Mouse (Mus musculus) stomach, embryonic 14.5 days (tissue): Measurements from ENCODE around the gene Fbxl12. TPM values are rescaled to one million over a fixed set of nuclear protein-coding genes. Genes with fewer than 3 reads are reported as not detected.

ENCODE experiments used
- ATAC-seq: fragments of 200-750 bp; cut with Nextera tagmentation; 2 replicates; pipeline ENCODE4 v1.8.0; 2017; ENCODE audit warnings: low read depth, moderate TSS enrichment; ENCODE audit not compliant: insufficient number of reproducible peaks, insufficient read depth, low FRiP score
- H3K27ac ChIP-seq: fragments of 300-500 bp; sonication (generic); 2 replicates; pipeline ENCODE4 v1.5.1; 2014; ENCODE audit warnings: mild to moderate bottlenecking, low read length, moderate library complexity, mixed read lengths
- H3K27me3 ChIP-seq: fragments of 300-500 bp; sonication (generic); 2 replicates; pipeline ENCODE4 v1.6.1; 2014; ENCODE audit warnings: low read length, control low read depth, mixed read lengths; ENCODE audit not compliant: control insufficient read depth, insufficient read depth
- H3K36me3 ChIP-seq: fragments of 300-500 bp; sonication (generic); 2 replicates; pipeline ENCODE4 v1.6.1; 2014; ENCODE audit warnings: mild to moderate bottlenecking, control low read depth, low read length, moderate library complexity, mixed read lengths; ENCODE audit not compliant: control insufficient read depth, insufficient read depth
- H3K4me1 ChIP-seq: fragments of 300-500 bp; sonication (generic); 2 replicates; pipeline ENCODE4 v1.6.1; 2014; ENCODE audit warnings: low read length, control low read depth, mixed read lengths; ENCODE audit not compliant: control insufficient read depth, insufficient read depth
- H3K4me2 ChIP-seq: fragments of 300-500 bp; sonication (generic); replicated peaks from 2 replicates; pipeline ENCODE4 v1.6.1; 2014; ENCODE audit warnings: low read depth, low read length, control low read depth
- H3K4me3 ChIP-seq: fragments of 300-500 bp; sonication (generic); 2 replicates; pipeline ENCODE4 v1.5.1; 2014; ENCODE audit warnings: low read depth, low read length, control low read depth
- H3K9ac ChIP-seq: fragments of 300-500 bp; sonication (generic); replicated peaks from 2 replicates; pipeline ENCODE4 v1.6.1; 2014; ENCODE audit warnings: low read depth, mild to moderate bottlenecking, control low read depth, low read length, moderate library complexity, mixed read lengths
- H3K9me3 ChIP-seq: fragments of 300-500 bp; sonication (generic); 2 replicates; pipeline ENCODE4 v1.6.1; 2016; ENCODE audit warnings: low read depth, low read length, control low read depth; ENCODE audit not compliant: control insufficient read depth
- WGBS: fragments of 180-500 bp; shearing (Covaris S2); extraction: QIAGEN DNeasy Blood & Tissue Kit; methylation state at CpG from one replicate; pipeline ENCODE4 v1.1.7; 2014; 5-methylcytosine and 5-hydroxymethylcytosine counted together
- polyA plus RNA-seq: library from polyadenylated mRNA; unstranded; fragments of >200 nt; fragmentation: Nextera tagmentation; extraction: Ambion mirVana; gene quantifications from 2 replicates; pipeline ENCODE4 v1.2.1, GENCODE M21; 2014

The Fbxl12 gene
- polyA plus RNA-seq, 1 experiment from 2014 or later, result 13.5 TPM

- ATAC-seq, result no peak
- H3K9ac ChIP-seq, result peak overlapping the region; percentile 77; the same call in 1 of the 2 replicates
- H3K4me1 ChIP-seq, result peaks cover 4% of the 10 kb centered on the region; the same call in 1 of the 2 replicates
- H3K36me3 ChIP-seq, result peaks cover 15% of the 10 kb centered on the region; the same call in 1 of the 2 replicates
- H3K9me3 ChIP-seq, result no peaks in the 10 kb centered on the region
- peak overlapping the region; percentile 90 for H3K4me3 ChIP-seq
- 8% methylated on average over 13 of the region's 13 CpGs for WGBS
- no peaks in the 10 kb centered on the region for H3K27me3 ChIP-seq
- peak overlapping the region; percentile 100 for H3K4me2 ChIP-seq
- peak overlapping the region; percentile 96; the same call in 1 of the 2 replicates for H3K27ac ChIP-seq
Measured at GRCm38 (mm10) chr9:20643781-20644180, 786 bp downstream of the Fbxl12 start.

DNA sequence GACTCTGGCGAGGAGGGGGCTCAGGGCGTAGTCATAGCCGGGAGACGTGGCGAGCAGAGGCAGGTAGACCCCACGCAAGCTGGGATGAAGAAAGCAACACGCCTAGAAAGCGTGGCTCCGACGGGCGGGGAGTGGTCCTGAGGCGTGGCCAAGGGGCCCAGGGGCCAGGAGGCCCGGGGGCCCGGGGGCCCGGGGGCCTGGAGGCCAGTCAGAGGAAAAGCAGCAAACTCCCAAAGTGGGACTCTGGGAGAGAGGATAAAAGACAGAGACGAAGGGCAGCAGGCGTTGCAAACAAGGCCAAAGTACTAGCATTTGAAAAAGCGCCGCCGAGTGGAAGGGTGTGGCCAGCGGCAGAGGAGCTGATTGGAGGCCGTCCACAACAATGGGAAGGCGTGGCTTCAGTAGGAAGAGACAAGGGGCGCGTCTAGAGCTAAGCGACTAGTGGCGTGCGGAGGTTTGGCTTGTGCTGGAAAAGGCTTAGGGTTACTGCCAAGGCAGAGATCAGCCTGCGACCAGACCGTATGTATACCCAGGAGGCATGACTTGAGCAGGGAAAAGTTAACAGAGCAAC, 1.6 kb downstream of the Fbxl12 start:
- H3K27ac ChIP-seq, result peak overlapping the region; percentile 96
- no peaks in the 10 kb centered on the region for H3K27me3 ChIP-seq
- no peaks in the 10 kb centered on the region for H3K9me3 ChIP-seq
- under 1% methylated on average over 30 of the region's 30 CpGs for WGBS
- peaks cover 16% of the 10 kb centered on the region for H3K36me3 ChIP-seq
- peak overlapping the region; percentile 100 for H3K4me2 ChIP-seq
- peak overlapping the region; percentile 90 for H3K4me3 ChIP-seq
- ATAC-seq, result peak; percentile 81
- H3K9ac ChIP-seq, result peak overlapping the region; percentile 77
- H3K4me1 ChIP-seq, result peaks cover 4% of the 10 kb centered on the region; the same call in 1 of the 2 replicates

DNA sequence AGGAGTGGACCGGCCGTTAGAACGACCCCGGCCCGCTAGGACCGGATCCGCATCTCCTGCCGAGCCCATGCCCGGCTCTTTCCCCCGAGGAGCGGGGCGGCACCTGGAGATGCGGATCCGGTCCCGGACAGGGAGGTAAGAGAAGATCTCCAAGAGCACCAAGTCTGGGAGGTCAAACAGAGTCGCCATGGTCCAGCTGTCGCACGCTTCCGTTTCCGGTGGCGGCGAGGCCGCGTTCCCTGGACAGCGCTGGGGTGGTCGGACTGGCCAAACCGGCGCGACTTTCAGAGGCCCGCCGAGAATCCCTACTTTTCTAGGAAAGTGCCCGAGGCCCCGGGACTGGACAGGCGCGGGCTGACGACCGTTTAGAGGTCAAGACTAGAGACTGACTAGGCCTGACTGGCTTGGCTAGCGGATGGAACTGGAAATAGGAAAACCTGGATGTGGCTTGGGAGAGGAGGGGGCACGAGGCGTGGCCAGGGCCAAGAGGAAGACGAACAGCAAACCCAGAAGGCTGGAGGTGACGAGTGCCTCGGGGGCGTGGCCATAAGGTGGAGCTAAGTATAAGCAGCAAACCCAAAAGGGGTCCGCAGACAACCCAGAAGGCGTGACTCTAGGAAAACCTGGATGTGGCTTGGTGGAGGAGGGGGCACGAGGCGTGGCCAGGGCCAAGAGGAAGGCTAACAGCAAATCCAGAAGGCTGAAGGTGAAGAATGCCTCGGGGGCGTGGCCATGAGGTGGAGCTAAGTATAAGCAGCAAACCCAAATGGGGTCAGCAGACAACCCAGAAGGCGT, 2.3 kb downstream of the Fbxl12 start, which contains the start of gene Ubl5:
Ubl5 (plus strand) TSS at position 778 of the 795 bp plus-strand sequence.
- Histone ChIP-seq H3K9ac (peak within 1 kb of the TSS; percentile 90), H3K4me3 (peak within 1 kb of the TSS; percentile 90), H3K4me1 (peaks cover 4% of the 10 kb centered on the region; the same call in 1 of the 2 replicates), H3K36me3 (peaks cover 19% of the 10 kb centered on the region), H3K4me2 (peak within 1 kb of the TSS; percentile 100), H3K9me3 (no peaks in the 10 kb centered on the region), H3K27ac (peak within 1 kb of the TSS; percentile 96), H3K27me3 (no peaks in the 10 kb centered on the region)
- ATAC-seq, result peak; percentile 94
- WGBS, result under 1% methylated on average over 51 of the region's 51 CpGs

- Histone ChIP-seq H3K9ac (peak overlapping the region; percentile 90; the same call in 1 of the 2 replicates), H3K9me3 (no peaks in the 10 kb centered on the region), H3K4me2 (peak overlapping the region; percentile 100), H3K4me3 (peak overlapping the region; percentile 90), H3K36me3 (peaks cover 16% of the 10 kb centered on the region), H3K27ac (no peak overlapping the region), H3K27me3 (no peaks in the 10 kb centered on the region), H3K4me1 (peaks cover 4% of the 10 kb centered on the region; the same call in 1 of the 2 replicates)
- WGBS, result 17% methylated on average over 6 of the region's 6 CpGs
- no peak for ATAC-seq
Measured at GRCm38 (mm10) chr9:20641501-20641900, 3.1 kb downstream of the Fbxl12 start.

DNA sequence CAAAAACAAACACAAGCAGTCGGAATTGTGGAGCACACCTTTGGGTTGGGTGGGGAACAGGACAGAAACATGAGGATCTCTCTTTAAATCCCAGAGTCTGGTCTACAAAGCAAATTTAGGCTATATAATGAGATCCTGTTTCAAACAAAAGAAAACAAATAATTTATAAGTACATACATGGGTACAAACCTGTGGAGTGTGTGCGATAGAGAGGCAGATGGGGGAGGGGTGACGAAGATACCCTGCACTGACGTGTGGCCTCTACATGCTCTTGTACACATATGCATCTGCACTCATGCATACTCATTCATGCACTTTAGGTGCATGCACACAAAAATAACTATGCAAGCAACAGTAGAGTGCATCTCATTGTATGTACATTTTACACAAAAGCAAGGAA, 5.1 kb downstream of the Fbxl12 start:
- no peak overlapping the region for H3K4me2 ChIP-seq
- peaks cover 13% of the 10 kb centered on the region for H3K36me3 ChIP-seq
- no peak overlapping the region for H3K9ac ChIP-seq
- no peak overlapping the region for H3K4me3 ChIP-seq
- WGBS, result 91% methylated on average over 4 of the region's 4 CpGs
- peaks cover 4% of the 10 kb centered on the region; the same call in 1 of the 2 replicates for H3K4me1 ChIP-seq
- ATAC-seq, result no peak
- no peaks in the 10 kb centered on the region for H3K27me3 ChIP-seq
- no peak overlapping the region for H3K27ac ChIP-seq
- H3K9me3 ChIP-seq, result no peaks in the 10 kb centered on the region

DNA sequence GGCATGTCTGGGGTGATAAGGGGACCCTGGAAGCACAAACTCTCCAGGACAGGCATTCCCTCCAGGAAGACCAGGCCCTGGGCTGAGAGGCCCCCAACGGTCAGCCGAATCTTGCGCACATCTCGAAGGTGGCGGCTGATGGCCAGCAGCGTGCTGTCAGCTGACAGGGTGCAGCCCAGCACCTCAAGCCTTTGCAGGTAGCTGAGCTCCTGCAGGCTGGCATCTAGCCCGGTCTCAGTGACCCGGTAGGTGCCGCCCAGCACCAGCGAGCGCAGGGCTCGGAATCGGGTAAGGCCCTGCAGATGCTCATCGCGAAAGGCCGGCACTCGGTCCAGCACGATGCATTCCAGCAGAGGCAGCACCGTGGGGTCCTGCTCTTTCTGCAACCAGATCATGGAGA, 6.0 kb downstream of the Fbxl12 start:
- no peak overlapping the region for H3K9ac ChIP-seq
- no peaks in the 10 kb centered on the region for H3K9me3 ChIP-seq
- 93% methylated on average over 19 of the region's 19 CpGs for WGBS
- H3K4me3 ChIP-seq, result no peak overlapping the region
- H3K27ac ChIP-seq, result no peak overlapping the region
- H3K36me3 ChIP-seq, result peaks cover 13% of the 10 kb centered on the region
- peaks cover 4% of the 10 kb centered on the region; the same call in 1 of the 2 replicates for H3K4me1 ChIP-seq
- H3K27me3 ChIP-seq, result no peaks in the 10 kb centered on the region
- H3K4me2 ChIP-seq, result no peak overlapping the region
- ATAC-seq, result no peak

DNA sequence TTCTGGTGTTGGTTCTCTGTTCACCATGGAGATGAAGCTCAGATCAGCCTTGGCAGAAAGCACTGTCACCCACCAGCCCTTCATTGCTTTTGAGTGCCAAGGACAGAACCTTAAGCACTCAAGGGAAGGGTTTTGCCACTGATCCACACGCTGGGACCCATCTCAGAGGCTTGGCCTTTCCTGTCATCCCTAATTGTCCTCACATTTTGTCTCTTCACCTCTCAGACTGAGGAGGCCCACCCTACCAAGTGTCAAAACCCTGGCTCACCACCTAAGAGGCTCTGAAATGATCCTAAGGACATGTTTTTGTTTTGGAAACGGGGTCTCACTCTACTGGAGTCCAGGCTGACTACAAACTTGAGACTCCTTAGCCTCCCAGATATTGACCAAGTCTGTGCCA, 7.8 kb downstream of the Fbxl12 start:
- Histone ChIP-seq H3K36me3 (peaks cover 13% of the 10 kb centered on the region), H3K27ac (no peak overlapping the region), H3K4me1 (peaks cover 4% of the 10 kb centered on the region; the same call in 1 of the 2 replicates), H3K9ac (no peak overlapping the region), H3K27me3 (no peaks in the 10 kb centered on the region), H3K9me3 (no peaks in the 10 kb centered on the region), H3K4me3 (no peak overlapping the region), H3K4me2 (no peak overlapping the region)
- ATAC-seq, result no peak
- WGBS, result 79% methylated on average over 2 of the region's 2 CpGs

GRCm38 (mm10) chr9:20636256-20636655, 8.3 kb downstream of the Fbxl12 start:
- Histone ChIP-seq H3K9ac (no peak overlapping the region), H3K36me3 (peaks cover 13% of the 10 kb centered on the region), H3K27me3 (no peaks in the 10 kb centered on the region), H3K27ac (no peak overlapping the region), H3K4me1 (peaks cover 4% of the 10 kb centered on the region; the same call in 1 of the 2 replicates), H3K4me3 (no peak overlapping the region), H3K4me2 (no peak overlapping the region), H3K9me3 (no peaks in the 10 kb centered on the region)
- WGBS, result 74% methylated on average over 3 of the region's 3 CpGs
- no peak for ATAC-seq
